Mouse (Mus musculus): ENCODE measurements around the gene Cenpx.
"Not testable (repeated sequence)": the region's sequence is repeated elsewhere in the genome, so short reads cannot be mapped to it uniquely, and the experiment has no call there.

Gene Cenpx

GRCm38 (mm10) chr11:120695641-120696040 is 17.9 kb downstream of the Cenpx start:
- DNase-seq (ENCODE audit: low read depth), result no peak

GRCm38 (mm10) chr11:120695184-120695583 is 18.4 kb downstream of the Cenpx start:
- DNase-seq (ENCODE audit: low read depth), result no peak

- no peak for DNase-seq (ENCODE audit: low read depth)
Measured at GRCm38 (mm10) chr11:120693461-120693860, 20.1 kb downstream of the Cenpx start.

GRCm38 (mm10) chr11:120692471-120693011 is 21.0 kb downstream of the Cenpx start:
- no peak for DNase-seq (ENCODE audit: low read depth)

- no peak for DNase-seq (ENCODE audit: low read depth)
Measured at GRCm38 (mm10) chr11:120689365-120689764, 24.2 kb downstream of the Cenpx start.

GRCm38 (mm10) chr11:120686650-120687272 is 26.8 kb downstream of the Cenpx start:
- no peak for DNase-seq (ENCODE audit: low read depth)

GRCm38 (mm10) chr11:120684660-120685059 is 28.9 kb downstream of the Cenpx start:
- DNase-seq (ENCODE audit: low read depth), result no peak

GRCm38 (mm10) chr11:120684086-120684485 is 29.5 kb downstream of the Cenpx start:
- DNase-seq (ENCODE audit: low read depth), result no peak

- no peak for DNase-seq (ENCODE audit: low read depth)
Measured at GRCm38 (mm10) chr11:120683536-120683935, 30.0 kb downstream of the Cenpx start.

GRCm38 (mm10) chr11:120682683-120683082 is 30.9 kb downstream of the Cenpx start:
- no peak for DNase-seq (ENCODE audit: low read depth)

GRCm38 (mm10) chr11:120679909-120680308 is 33.6 kb downstream of the Cenpx start:
- peak; percentile 37 for DNase-seq (ENCODE audit: low read depth)

- DNase-seq (ENCODE audit: low read depth), result no peak
Measured at GRCm38 (mm10) chr11:120676951-120677350, 36.6 kb downstream of the Cenpx start.

GRCm38 (mm10) chr11:120675875-120676274 is 37.7 kb downstream of the Cenpx start:
- not testable (repeated sequence) for DNase-seq (ENCODE audit: low read depth)

- peak; percentile 22 for DNase-seq (ENCODE audit: low read depth)
Measured at GRCm38 (mm10) chr11:120673594-120674122, 39.9 kb downstream of the Cenpx start.

- DNase-seq (ENCODE audit: low read depth), result peak; percentile 97
Measured at GRCm38 (mm10) chr11:120672687-120673593, 40.6 kb downstream of the Cenpx start, which contains the start of gene Aspscr1. Aspscr1 (plus strand) TSS chr11:120672973.

- DNase-seq (ENCODE audit: low read depth), result no peak
Measured at GRCm38 (mm10) chr11:120666617-120667016, 46.9 kb downstream of the Cenpx start.

- no peak for DNase-seq (ENCODE audit: low read depth)
Measured at GRCm38 (mm10) chr11:120665406-120665805, 48.1 kb downstream of the Cenpx start.

- no peak for DNase-seq (ENCODE audit: low read depth)
Measured at GRCm38 (mm10) chr11:120663714-120664113, 49.8 kb downstream of the Cenpx start.

GRCm38 (mm10) chr11:120662759-120663158 is 50.8 kb downstream of the Cenpx start:
- no peak for DNase-seq (ENCODE audit: low read depth)

GRCm38 (mm10) chr11:120661076-120661460 is 52.5 kb downstream of the Cenpx start, which contains the start of gene Notum:
Notum (minus strand) TSS chr11:120661175.
- DNase-seq (ENCODE audit: low read depth), result no peak
